Mouse (Mus musculus): ENCODE measurements at regions not wholly inside any gene's neighbourhood (a gene's known extent, or its start where the extent isn't known, plus 50 kb on each side); places are given as distances from the start of the nearest gene placed in this dataset.

- no peak for TF ChIP-seq CTCF (conservative IDR thresholded peaks at IDR 0.05; ENCODE audit: insufficient read depth, insufficient read length, low read depth, low read length)
- TF ChIP-seq POLR2A (IDR thresholded peaks at IDR 0.05; ENCODE audit: low read depth, low read length) = no peak
Measured at GRCm38 (mm10) chr4:150741810-150742209, 89.8 kb upstream of the Slc45a1 start.

All from kidney, adult 2 months (tissue).